Mouse (Mus musculus) hindbrain, embryonic 11.5 days (tissue): ENCODE measurements at regions not wholly inside any gene's neighbourhood (a gene's known extent, or its start where the extent isn't known, plus 50 kb on each side); places are given as distances from the start of the nearest gene placed in this dataset.

Experiments
- ATAC-seq: fragments of 200-750 bp; cut with Nextera tagmentation; 2 replicates; pipeline ENCODE4 v1.8.0; 2017; ENCODE audit warnings: mild to moderate bottlenecking, moderate TSS enrichment, moderate library complexity; ENCODE audit not compliant: low FRiP score
- DNase-seq: peaks from one replicate; pipeline ENCODE4 v3.0.0-alpha.2; 2015; ENCODE audit warnings: low spot score
- H3K27ac ChIP-seq: fragments of 300-500 bp; sonication (generic); 2 replicates; pipeline ENCODE4 v1.5.1; 2014; ENCODE audit warnings: mild to moderate bottlenecking, low read depth, low read length
- H3K27me3 ChIP-seq: fragments of 300-500 bp; sonication (generic); 2 replicates; pipeline ENCODE4 v1.6.1; 2014; ENCODE audit warnings: mild to moderate bottlenecking, low read length, moderate library complexity, mixed read lengths; ENCODE audit not compliant: control insufficient read depth, insufficient read depth
- H3K36me3 ChIP-seq: fragments of 300-500 bp; sonication (generic); 2 replicates; pipeline ENCODE4 v1.6.1; 2014; ENCODE audit warnings: mild to moderate bottlenecking, low read length, moderate library complexity, mixed read lengths; ENCODE audit not compliant: control insufficient read depth, insufficient read depth
- H3K4me1 ChIP-seq: fragments of 300-500 bp; sonication (generic); replicated peaks from 2 replicates; pipeline ENCODE4 v1.6.1; 2014; ENCODE audit warnings: low read length, mixed read lengths; ENCODE audit not compliant: control insufficient read depth, insufficient read depth
- H3K4me2 ChIP-seq: fragments of 300-500 bp; sonication (generic); replicated peaks from 2 replicates; pipeline ENCODE4 v1.6.1; 2014; ENCODE audit warnings: mild to moderate bottlenecking, low read depth, low read length
- H3K4me3 ChIP-seq: fragments of 300-500 bp; sonication (generic); 2 replicates; pipeline ENCODE4 v1.5.1; 2014; ENCODE audit warnings: low read depth, low read length
- H3K9ac ChIP-seq: fragments of 300-500 bp; sonication (generic); 2 replicates; pipeline ENCODE4 v1.6.1; 2014; ENCODE audit warnings: low read depth, low read length
- H3K9me3 ChIP-seq: fragments of 300-500 bp; sonication (generic); 2 replicates; pipeline ENCODE4 v1.6.1; 2016; ENCODE audit warnings: low read length; ENCODE audit not compliant: control insufficient read depth
- WGBS: fragments of 180-500 bp; shearing (Covaris S2); extraction: QIAGEN DNeasy Blood & Tissue Kit; methylation state at CpG from one replicate; pipeline ENCODE4 v1.1.7; 2014; 5-methylcytosine and 5-hydroxymethylcytosine counted together

GRCm38 (mm10) chr4:87501791-87502190 is 271.5 kb upstream of the Slc24a2 start:
- no peaks in the 10 kb centered on the region for H3K9me3 ChIP-seq
- ATAC-seq (no peak), DNase-seq (no peak)
- no peak overlapping the region for H3K27ac ChIP-seq
- no peaks in the 10 kb centered on the region for H3K4me1 ChIP-seq
- 86% methylated on average over 4 of the region's 4 CpGs for WGBS
- H3K4me2 ChIP-seq = no peak overlapping the region
- no peaks in the 10 kb centered on the region for H3K27me3 ChIP-seq
- no peaks in the 10 kb centered on the region for H3K36me3 ChIP-seq
- H3K9ac ChIP-seq = no peak overlapping the region
- H3K4me3 ChIP-seq = no peak overlapping the region

- no peaks in the 10 kb centered on the region for H3K9me3 ChIP-seq
- no peak overlapping the region for H3K27ac ChIP-seq
- DNase-seq = no peak
- 70% methylated on average over 2 of the region's 2 CpGs for WGBS
- ATAC-seq = no peak
- H3K4me2 ChIP-seq = no peak overlapping the region
- H3K9ac ChIP-seq = no peak overlapping the region
- no peak overlapping the region for H3K4me3 ChIP-seq
- no peaks in the 10 kb centered on the region for H3K36me3 ChIP-seq
- H3K27me3 ChIP-seq = no peaks in the 10 kb centered on the region
- H3K4me1 ChIP-seq = no peaks in the 10 kb centered on the region
Measured at GRCm38 (mm10) chr4:87500441-87500840, 270.2 kb upstream of the Slc24a2 start.

- Histone ChIP-seq H3K9ac (no peak overlapping the region), H3K27ac (no peak overlapping the region), H3K27me3 (no peaks in the 10 kb centered on the region), H3K36me3 (no peaks in the 10 kb centered on the region), H3K9me3 (no peaks in the 10 kb centered on the region), H3K4me3 (no peak overlapping the region), H3K4me1 (no peaks in the 10 kb centered on the region), H3K4me2 (no peak overlapping the region)
- WGBS = 89% methylated on average over 3 of the region's 3 CpGs
- ATAC-seq (no peak), DNase-seq (no peak)
Measured at GRCm38 (mm10) chr4:87487798-87488197, 257.5 kb upstream of the Slc24a2 start.

GRCm38 (mm10) chr4:87475537-87475936 is 245.3 kb upstream of the Slc24a2 start:
- Histone ChIP-seq H3K27ac (no peak overlapping the region), H3K4me1 (no peaks in the 10 kb centered on the region), H3K27me3 (no peaks in the 10 kb centered on the region), H3K9me3 (no peaks in the 10 kb centered on the region), H3K36me3 (no peaks in the 10 kb centered on the region), H3K9ac (no peak overlapping the region), H3K4me2 (no peak overlapping the region), H3K4me3 (no peak overlapping the region)
- ATAC-seq (no peak), DNase-seq (no peak)
- 70% methylated on average over 1 of the region's 1 CpGs for WGBS

GRCm38 (mm10) chr4:87473331-87474039 is 243.2 kb upstream of the Slc24a2 start:
- no peak for ATAC-seq
- no peaks in the 10 kb centered on the region for H3K36me3 ChIP-seq
- H3K4me2 ChIP-seq = no peak overlapping the region
- no peaks in the 10 kb centered on the region for H3K9me3 ChIP-seq
- DNase-seq = no peak
- no peaks in the 10 kb centered on the region for H3K4me1 ChIP-seq
- no peak overlapping the region for H3K27ac ChIP-seq
- no peaks in the 10 kb centered on the region for H3K27me3 ChIP-seq
- H3K9ac ChIP-seq = no peak overlapping the region
- no peak overlapping the region for H3K4me3 ChIP-seq
- 88% methylated on average over 16 of the region's 16 CpGs for WGBS

GRCm38 (mm10) chr4:87472787-87473186 is 242.5 kb upstream of the Slc24a2 start:
- Histone ChIP-seq H3K9me3 (no peaks in the 10 kb centered on the region), H3K4me3 (no peak overlapping the region), H3K27ac (no peak overlapping the region), H3K36me3 (no peaks in the 10 kb centered on the region), H3K9ac (no peak overlapping the region), H3K4me1 (no peaks in the 10 kb centered on the region), H3K27me3 (no peaks in the 10 kb centered on the region), H3K4me2 (no peak overlapping the region)
- DNase-seq = no peak
- no peak for ATAC-seq
- WGBS = 33% methylated on average over 1 of the region's 1 CpGs

GRCm38 (mm10) chr4:87471385-87471784 is 241.1 kb upstream of the Slc24a2 start:
- no peaks in the 10 kb centered on the region for H3K4me1 ChIP-seq
- DNase-seq = no peak
- H3K9ac ChIP-seq = no peak overlapping the region
- H3K4me2 ChIP-seq = no peak overlapping the region
- H3K4me3 ChIP-seq = no peak overlapping the region
- no peaks in the 10 kb centered on the region for H3K9me3 ChIP-seq
- H3K36me3 ChIP-seq = no peaks in the 10 kb centered on the region
- no peak for ATAC-seq
- 50% methylated on average over 5 of the region's 5 CpGs for WGBS
- no peaks in the 10 kb centered on the region for H3K27me3 ChIP-seq
- no peak overlapping the region for H3K27ac ChIP-seq

- H3K4me3 ChIP-seq = no peak overlapping the region
- H3K27me3 ChIP-seq = no peaks in the 10 kb centered on the region
- no peaks in the 10 kb centered on the region for H3K4me1 ChIP-seq
- H3K9ac ChIP-seq = no peak overlapping the region
- DNase-seq (no peak), ATAC-seq (no peak)
- no peak overlapping the region for H3K27ac ChIP-seq
- no peaks in the 10 kb centered on the region for H3K9me3 ChIP-seq
- no peak overlapping the region for H3K4me2 ChIP-seq
- no peaks in the 10 kb centered on the region for H3K36me3 ChIP-seq
Measured at GRCm38 (mm10) chr4:87467600-87467999, 237.3 kb upstream of the Slc24a2 start.

GRCm38 (mm10) chr4:87467018-87467417 is 236.7 kb upstream of the Slc24a2 start:
- DNase-seq (no peak), ATAC-seq (no peak)
- Histone ChIP-seq H3K27me3 (no peaks in the 10 kb centered on the region), H3K27ac (no peak overlapping the region), H3K36me3 (no peaks in the 10 kb centered on the region), H3K4me2 (no peak overlapping the region), H3K4me1 (no peaks in the 10 kb centered on the region), H3K4me3 (no peak overlapping the region), H3K9ac (no peak overlapping the region), H3K9me3 (no peaks in the 10 kb centered on the region)
- 91% methylated on average over 8 of the region's 8 CpGs for WGBS
